Mouse (Mus musculus): ENCODE data around the gene Wdfy2.

DNA sequence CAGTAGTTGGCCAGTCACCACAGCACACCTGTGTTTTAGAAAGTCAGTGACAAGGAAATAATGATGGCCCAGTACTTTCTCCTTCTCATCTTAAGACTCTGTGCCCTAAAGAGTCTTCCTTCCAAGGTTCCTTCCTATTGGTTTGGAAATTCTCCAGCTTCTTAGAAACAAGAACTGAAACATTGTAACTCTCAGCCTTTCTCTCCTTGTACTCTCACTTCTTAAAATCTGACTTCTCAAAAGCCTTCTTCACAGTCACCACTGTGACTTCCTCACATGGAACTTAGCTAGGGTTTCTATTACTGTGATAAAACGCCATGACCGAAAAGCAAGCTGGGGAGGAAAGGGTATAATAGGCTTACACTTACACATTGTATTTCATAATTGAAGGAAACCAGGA lies 70.4 kb downstream of the Wdfy2 start:
- TF ChIP-seq CTCF (IDR thresholded peaks at IDR 0.05; ENCODE audit: low read depth, low read length) (no peak), EP300 (IDR thresholded peaks at IDR 0.05; ENCODE audit: insufficient read depth, low read depth, low read length) (no peak)

Measured in ES-Bruce4 (cell line).